Mouse (Mus musculus) bone marrow, adult 2 months (tissue): ENCODE measurements around the gene Vps26c. TPM values are rescaled to one million over a fixed set of nuclear protein-coding genes. Genes with fewer than 3 reads are reported as not detected.
"Not testable (repeated sequence)": the region's sequence is repeated elsewhere in the genome, so short reads cannot be mapped to it uniquely, and the experiment has no call there.

Source experiments
- H3K27ac ChIP-seq: fragments of 200-500 bp; 2 replicates; pipeline ENCODE4 v1.5.1; 2012; ENCODE audit warnings: low read depth, mild to moderate bottlenecking, control low read depth, inconsistent platforms, low read length; ENCODE audit not compliant: control insufficient read depth, poor library complexity, insufficient read depth
- H3K4me1 ChIP-seq: fragments of 200-500 bp; 2 replicates; pipeline ENCODE4 v1.6.1; 2011; ENCODE audit warnings: low read length; ENCODE audit not compliant: control insufficient read depth, insufficient read depth
- H3K4me3 ChIP-seq: fragments of 200-500 bp; replicated peaks from 2 replicates; pipeline ENCODE3; 2011; ENCODE audit warnings: mild to moderate bottlenecking, low read depth, low read length, control low read depth; ENCODE audit not compliant: control insufficient read depth
- CTCF ChIP-seq: fragments of 200-500 bp; IDR thresholded peaks from 2 replicates; pipeline ENCODE4 v1.5.1; 2011; ENCODE audit warnings: low read length, control low read depth; ENCODE audit not compliant: control insufficient read depth, insufficient read depth
- POLR2A ChIP-seq: fragments of 200-500 bp; IDR thresholded peaks from 2 replicates; pipeline ENCODE4 v1.6.1; 2011; ENCODE audit warnings: low read depth, mild to moderate bottlenecking, control low read depth, low read length, borderline replicate concordance; ENCODE audit not compliant: control insufficient read depth
- WGBS: fragments of 180-500 bp; shearing (Covaris S2); methylation state at CpG from one replicate; pipeline ENCODE4 v1.1.7; 2018; 5-methylcytosine and 5-hydroxymethylcytosine counted together
- polyA plus RNA-seq: library from polyadenylated mRNA; stranded (reverse); fragments of >200 nt; gene quantifications from 2 replicates; pipeline ENCODE4 v1.2.4, GENCODE M21; 2011; ENCODE audit warnings: low replicate concordance; ENCODE audit not compliant: missing spikeins, insufficient read depth, insufficient read length

Vps26c gene
- polyA plus RNA-seq, 1 experiment, result 11.4 TPM

DNA sequence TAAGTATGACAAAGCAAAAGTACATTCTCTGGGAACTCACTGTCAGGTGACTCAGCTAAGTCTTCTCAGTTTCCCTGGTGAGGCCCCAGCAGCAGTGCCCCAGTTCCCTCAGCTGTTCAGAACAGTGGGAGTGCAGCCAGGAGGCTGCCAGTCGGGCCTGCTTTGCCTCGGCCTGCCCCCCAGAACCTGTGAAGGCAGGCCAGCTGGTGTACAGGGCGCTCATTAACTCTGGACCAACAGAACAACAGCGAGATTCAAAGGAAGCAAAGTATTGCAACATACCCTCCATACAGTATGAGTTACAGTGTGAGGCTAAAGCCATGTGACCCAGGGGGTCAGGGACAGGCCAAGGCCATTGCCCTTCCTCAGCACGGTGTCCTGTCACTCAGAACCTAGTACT, 28.7 kb downstream of the Vps26c start:
- Histone ChIP-seq H3K27ac (peak overlapping the region; percentile 29; the same call in 1 of the 2 replicates), H3K4me3 (no peak overlapping the region), H3K4me1 (no peaks in the 10 kb centered on the region; the same call in 1 of the 2 replicates)
- TF ChIP-seq CTCF, result no peak
- 21% methylated on average over 5 of the region's 5 CpGs for WGBS

DNA sequence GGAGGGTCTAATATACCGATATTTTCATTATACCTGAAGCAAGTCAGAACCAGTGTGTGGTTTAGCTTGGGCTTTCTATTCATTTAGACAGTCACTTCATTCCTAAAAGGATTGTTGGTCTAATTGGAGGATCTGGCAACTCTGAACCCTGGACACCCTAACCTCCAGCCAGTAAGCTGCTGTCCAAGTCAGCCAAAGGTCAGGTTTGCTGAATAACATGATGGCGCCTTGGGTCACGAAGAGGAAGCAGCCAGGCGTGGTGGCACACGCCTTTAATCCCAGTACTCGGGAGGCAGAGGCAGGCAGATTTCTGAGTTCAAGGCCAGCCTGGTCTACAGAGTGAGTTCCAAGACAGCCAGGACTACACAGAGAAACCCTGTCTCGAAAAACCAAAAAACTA, 29.5 kb downstream of the Vps26c start:
- 88% methylated on average over 7 of the region's 7 CpGs for WGBS
- H3K27ac ChIP-seq, H3K4me1 ChIP-seq, H3K4me3 ChIP-seq: not testable (repeated sequence)

DNA sequence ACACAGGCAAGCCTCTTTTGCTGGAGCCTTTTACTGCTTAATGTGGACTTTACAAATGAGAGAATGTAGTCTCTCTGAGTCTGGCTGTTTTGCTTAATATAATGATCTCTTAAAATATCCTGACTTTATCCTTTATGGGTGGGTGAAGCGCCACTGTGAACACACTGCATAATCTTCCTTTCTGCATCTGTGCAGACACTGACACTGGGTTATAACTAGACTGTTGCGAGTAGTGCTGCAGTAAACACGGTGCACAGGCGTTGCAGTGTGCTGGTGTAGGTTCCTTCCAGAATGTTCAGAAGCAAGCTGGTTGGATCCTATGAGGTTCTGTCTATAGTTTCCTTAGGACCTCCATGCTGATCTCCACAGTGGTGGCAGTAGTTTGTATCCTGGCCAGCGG, 37.3 kb downstream of the Vps26c start:
- Histone ChIP-seq H3K4me3 (no peak overlapping the region), H3K27ac (no peak overlapping the region), H3K4me1 (no peaks in the 10 kb centered on the region)
- WGBS, result 87% methylated on average over 5 of the region's 5 CpGs
- TF ChIP-seq POLR2A (no peak), CTCF (no peak)

DNA sequence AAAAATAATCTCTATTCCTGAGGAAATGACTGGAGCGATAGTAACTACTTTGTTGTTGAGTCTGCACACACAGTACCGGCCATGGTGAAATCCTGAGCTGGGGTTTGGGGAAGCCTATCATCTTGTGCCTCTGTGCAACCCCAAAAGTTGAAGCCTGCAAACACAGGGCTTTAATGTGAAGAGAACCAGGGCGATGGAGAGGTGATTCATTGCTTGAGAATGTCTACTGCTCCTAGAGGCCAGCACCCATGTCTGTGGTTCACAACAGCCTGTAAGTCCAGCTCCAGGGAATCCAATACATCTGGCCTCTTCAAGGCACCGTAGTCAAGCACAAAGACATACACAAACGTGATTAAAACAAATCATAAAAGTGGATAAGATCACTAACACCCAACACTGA, 39.3 kb downstream of the Vps26c start:
- H3K4me1 ChIP-seq, result no peaks in the 10 kb centered on the region
- no peak for TF ChIP-seq CTCF
- TF ChIP-seq POLR2A, result no peak
- no peak overlapping the region for H3K27ac ChIP-seq
- no peak overlapping the region for H3K4me3 ChIP-seq
- 52% methylated on average over 5 of the region's 5 CpGs for WGBS

DNA sequence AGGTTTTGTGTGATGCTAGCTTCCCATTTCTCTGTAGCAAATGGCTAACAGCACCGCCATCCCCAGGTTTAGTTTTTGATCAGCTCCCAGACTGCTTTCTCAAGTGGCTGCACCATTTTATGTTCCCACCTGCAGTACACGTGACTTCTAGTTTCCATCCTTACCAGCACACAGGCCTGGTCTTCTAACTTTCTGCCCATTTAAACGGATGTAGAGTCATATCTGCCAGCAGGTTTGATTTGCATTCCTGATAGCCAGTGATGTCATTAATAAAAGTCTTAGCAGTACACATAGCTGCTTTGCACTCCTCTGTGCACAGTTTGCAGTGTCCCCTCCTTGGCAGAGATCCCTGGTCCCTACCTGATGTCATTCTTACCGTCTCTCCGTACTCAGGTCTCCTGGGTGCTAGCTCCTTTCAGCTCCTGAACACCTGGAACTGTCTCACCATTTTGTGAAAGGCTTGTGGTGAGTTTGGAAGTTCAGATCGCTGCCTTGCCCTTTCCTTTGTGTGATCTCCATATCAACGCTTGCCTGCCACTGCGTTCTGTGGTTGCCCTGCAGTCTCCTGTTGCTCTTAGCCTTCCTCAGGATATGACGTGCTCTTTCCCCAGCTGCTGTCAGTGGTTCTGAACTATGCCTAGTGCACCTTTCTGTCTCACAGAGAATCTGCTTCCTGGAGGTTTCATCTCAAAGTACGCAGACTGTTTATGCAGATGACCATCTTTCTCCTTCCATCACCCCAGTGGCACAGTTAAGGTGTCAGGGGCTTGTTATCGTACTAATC, 41.7 kb downstream of the Vps26c start:
- H3K27ac ChIP-seq, result no peak overlapping the region
- no peak overlapping the region for H3K4me3 ChIP-seq
- no peak for TF ChIP-seq POLR2A
- no peak for TF ChIP-seq CTCF
- H3K4me1 ChIP-seq, result no peaks in the 10 kb centered on the region
- 47% methylated on average over 11 of the region's 11 CpGs for WGBS

DNA sequence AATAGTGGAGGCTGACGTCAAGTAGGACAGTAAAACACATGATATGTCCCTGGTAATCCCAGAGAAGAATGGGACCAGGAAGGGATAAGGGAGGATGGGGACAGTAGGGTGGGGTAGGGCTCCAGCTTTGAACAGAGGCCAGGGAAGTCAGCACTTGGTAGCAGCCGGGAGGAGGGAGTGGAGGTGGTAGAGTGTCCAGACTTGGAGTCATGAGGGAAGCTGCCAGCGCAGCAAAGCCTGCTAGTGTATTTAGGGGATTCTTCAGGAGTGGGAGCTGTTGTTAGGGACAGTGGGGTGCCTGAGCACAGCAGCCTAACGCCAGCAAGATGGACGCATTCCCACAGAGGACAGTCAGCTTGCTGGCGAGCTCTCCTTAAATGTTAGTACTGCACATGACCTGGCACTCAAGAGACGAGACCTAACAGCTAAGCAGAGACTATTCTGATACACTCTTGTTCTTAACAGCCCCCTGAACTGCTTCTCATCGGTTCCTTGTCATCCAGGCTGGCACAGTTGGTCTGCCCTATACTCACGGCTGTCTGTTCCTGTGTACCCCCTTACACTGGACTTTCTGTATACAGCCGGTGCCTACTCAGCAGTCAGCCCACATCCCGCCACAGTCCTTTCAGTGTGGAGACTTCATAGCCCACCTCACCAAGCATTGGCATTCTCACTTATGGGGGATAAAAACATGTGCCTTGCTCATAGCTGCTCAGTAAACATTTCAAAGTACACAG, 53.4 kb downstream of the Vps26c start:
- Histone ChIP-seq H3K4me3 (no peak overlapping the region), H3K27ac (no peak overlapping the region), H3K4me1 (no peaks in the 10 kb centered on the region)
- TF ChIP-seq POLR2A (no peak), CTCF (no peak)
- WGBS, result 86% methylated on average over 11 of the region's 11 CpGs

DNA sequence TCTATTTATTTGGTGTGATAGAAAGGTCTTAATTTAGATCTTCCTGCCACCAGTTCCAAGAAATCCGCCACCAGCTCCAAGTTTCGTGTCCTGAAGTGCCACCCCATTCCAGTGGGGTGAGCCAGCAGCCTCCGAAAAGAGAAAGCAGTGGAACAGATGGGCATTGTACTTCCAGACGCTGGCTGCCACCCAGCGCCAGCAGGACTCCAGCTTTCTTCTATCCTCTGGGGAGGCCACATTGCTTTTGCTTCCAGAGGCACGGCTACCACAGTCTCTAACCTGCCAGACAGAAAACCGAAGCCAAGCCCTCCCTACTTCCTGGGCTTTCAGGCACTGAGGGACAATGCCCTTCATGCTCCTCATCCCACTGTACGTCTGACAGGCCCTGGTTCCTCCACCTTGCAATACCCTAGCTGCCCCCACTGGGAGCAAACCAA, 54.1 kb downstream of the Vps26c start:
- H3K4me3 ChIP-seq, result no peak overlapping the region
- WGBS, result 78% methylated on average over 8 of the region's 8 CpGs
- no peak overlapping the region for H3K27ac ChIP-seq
- no peak for TF ChIP-seq CTCF
- no peak for TF ChIP-seq POLR2A
- H3K4me1 ChIP-seq, result no peaks in the 10 kb centered on the region

DNA sequence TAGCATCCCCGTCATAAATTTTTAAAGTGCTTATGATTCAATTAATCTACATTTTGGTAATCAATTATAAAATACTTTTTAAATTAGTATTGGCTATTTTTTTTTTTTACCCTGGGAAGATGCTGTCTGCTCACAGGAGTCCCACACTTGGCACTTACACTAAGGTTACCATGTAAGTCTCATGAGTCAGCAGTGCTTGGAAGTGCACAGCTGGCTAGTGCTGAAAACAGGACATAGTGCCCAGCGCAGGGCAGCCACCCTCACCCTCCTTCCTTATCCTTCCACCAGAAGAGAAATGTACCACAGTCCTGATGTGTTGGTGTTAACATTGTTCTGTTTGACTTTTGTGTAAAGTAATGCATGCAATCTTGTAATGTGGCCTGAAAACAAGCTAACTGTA, 58.2 kb downstream of the Vps26c start:
- TF ChIP-seq CTCF, result no peak
- TF ChIP-seq POLR2A, result no peak
- Histone ChIP-seq H3K4me3 (no peak overlapping the region), H3K27ac (no peak overlapping the region), H3K4me1 (no peaks in the 10 kb centered on the region)
- WGBS, result 86% methylated on average over 2 of the region's 2 CpGs
